Mouse (Mus musculus) limb, embryonic 15.5 days (tissue): ENCODE data around the gene Gm11549. TPM values are rescaled to one million over a fixed set of nuclear protein-coding genes. Genes with fewer than 3 reads are reported as not detected.

Experiments used
- ATAC-seq: fragments of 200-750 bp; cut with Nextera tagmentation; 2 replicates; pipeline ENCODE4 v1.8.0; 2017; ENCODE audit warnings: low read depth, moderate TSS enrichment; ENCODE audit not compliant: insufficient number of reproducible peaks, low FRiP score, low TSS enrichment
- H3K27ac ChIP-seq: fragments of 300-500 bp; sonication (generic); 2 replicates; pipeline ENCODE4 v1.5.1; 2015; ENCODE audit warnings: moderate library complexity, mild to moderate bottlenecking, inconsistent platforms
- H3K27me3 ChIP-seq: fragments of 300-500 bp; sonication (generic); 2 replicates; pipeline ENCODE4 v1.6.1; 2015; ENCODE audit warnings: inconsistent platforms
- H3K36me3 ChIP-seq: fragments of 300-500 bp; sonication (generic); 2 replicates; pipeline ENCODE4 v1.6.1; 2015; ENCODE audit warnings: inconsistent platforms
- H3K4me1 ChIP-seq: fragments of 300-500 bp; sonication (generic); 2 replicates; pipeline ENCODE4 v1.6.1; 2015; ENCODE audit warnings: inconsistent platforms
- H3K4me2 ChIP-seq: fragments of 300-500 bp; sonication (generic); 2 replicates; pipeline ENCODE4 v1.6.1; 2015; ENCODE audit warnings: mild to moderate bottlenecking, inconsistent platforms
- H3K4me3 ChIP-seq: fragments of 300-500 bp; sonication (generic); 2 replicates; pipeline ENCODE4 v1.5.1; 2015; ENCODE audit warnings: mild to moderate bottlenecking, inconsistent platforms
- H3K9ac ChIP-seq: fragments of 300-500 bp; sonication (generic); 2 replicates; pipeline ENCODE4 v1.6.1; 2015; ENCODE audit warnings: inconsistent platforms
- H3K9me3 ChIP-seq: fragments of 300-500 bp; sonication (generic); 2 replicates; pipeline ENCODE4 v1.6.1; 2016; ENCODE audit warnings: inconsistent platforms
- WGBS: fragments of 180-500 bp; shearing (Covaris S2); methylation state at CpG from one replicate; pipeline ENCODE4 v1.1.7; 2015; 5-methylcytosine and 5-hydroxymethylcytosine counted together
- polyA plus RNA-seq: library from polyadenylated mRNA; unstranded; fragments of >200 nt; fragmentation: Nextera tagmentation; extraction: Ambion mirVana; gene quantifications from 2 replicates; pipeline ENCODE4 v1.2.1, GENCODE M21; 2015

The Gm11549 gene
- polyA plus RNA-seq, 1 experiment from 2014 or later = 0.06 TPM

GRCm38 (mm10) chr3:36505809-36506735, 15.5 kb downstream of the Gm11549 start:
- 69% methylated on average over 10 of the region's 10 CpGs for WGBS
- no peaks in the 10 kb centered on the region for H3K27me3 ChIP-seq
- no peaks in the 10 kb centered on the region for H3K36me3 ChIP-seq
- no peak overlapping the region for H3K4me3 ChIP-seq
- H3K4me2 ChIP-seq = no peak overlapping the region
- no peak overlapping the region for H3K9ac ChIP-seq
- H3K4me1 ChIP-seq = no peaks in the 10 kb centered on the region
- ATAC-seq = no peak
- H3K9me3 ChIP-seq = no peaks in the 10 kb centered on the region
- H3K27ac ChIP-seq = no peak overlapping the region

- no peak overlapping the region for H3K4me3 ChIP-seq
- H3K9me3 ChIP-seq = no peaks in the 10 kb centered on the region
- 85% methylated on average over 8 of the region's 8 CpGs for WGBS
- H3K4me2 ChIP-seq = no peak overlapping the region
- H3K27me3 ChIP-seq = no peaks in the 10 kb centered on the region
- ATAC-seq = no peak
- no peak overlapping the region for H3K9ac ChIP-seq
- no peaks in the 10 kb centered on the region for H3K4me1 ChIP-seq
- no peak overlapping the region for H3K27ac ChIP-seq
- no peaks in the 10 kb centered on the region for H3K36me3 ChIP-seq
These were observed 16.3 kb downstream of the Gm11549 start for GRCm38 (mm10) chr3:36505306-36505705.

- no peak overlapping the region for H3K9ac ChIP-seq
- H3K36me3 ChIP-seq = no peaks in the 10 kb centered on the region
- no peaks in the 10 kb centered on the region for H3K9me3 ChIP-seq
- 76% methylated on average over 7 of the region's 7 CpGs for WGBS
- 0 out of 2 replicates have a peak, but pooled peaks cover 2% of the 10 kb centered on the region for H3K4me1 ChIP-seq
- no peak overlapping the region for H3K4me2 ChIP-seq
- H3K4me3 ChIP-seq = no peak overlapping the region
- ATAC-seq = no peak
- H3K27me3 ChIP-seq = no peaks in the 10 kb centered on the region
- no peak overlapping the region for H3K27ac ChIP-seq
These were observed 20.1 kb downstream of the Gm11549 start for GRCm38 (mm10) chr3:36501546-36501945.

GRCm38 (mm10) chr3:36500976-36501375, 20.6 kb downstream of the Gm11549 start:
- no peaks in the 10 kb centered on the region for H3K9me3 ChIP-seq
- no peak overlapping the region for H3K27ac ChIP-seq
- no peaks in the 10 kb centered on the region for H3K27me3 ChIP-seq
- WGBS = 84% methylated on average over 8 of the region's 8 CpGs
- no peak for ATAC-seq
- H3K4me2 ChIP-seq = no peak overlapping the region
- H3K36me3 ChIP-seq = no peaks in the 10 kb centered on the region
- H3K4me1 ChIP-seq = peaks cover 5% of the 10 kb centered on the region; the same call in 1 of the 2 replicates
- no peak overlapping the region for H3K4me3 ChIP-seq
- H3K9ac ChIP-seq = no peak overlapping the region

GRCm38 (mm10) chr3:36499418-36499817, 22.2 kb downstream of the Gm11549 start:
- Histone ChIP-seq H3K36me3 (no peaks in the 10 kb centered on the region), H3K27me3 (no peaks in the 10 kb centered on the region), H3K4me3 (no peak overlapping the region), H3K27ac (no peak overlapping the region), H3K4me2 (no peak overlapping the region), H3K9ac (no peak overlapping the region), H3K4me1 (peaks cover 13% of the 10 kb centered on the region; the same call in 1 of the 2 replicates), H3K9me3 (no peaks in the 10 kb centered on the region)
- no peak for ATAC-seq
- 89% methylated on average over 7 of the region's 7 CpGs for WGBS

GRCm38 (mm10) chr3:36498224-36498623, 23.4 kb downstream of the Gm11549 start:
- WGBS = 73% methylated on average over 6 of the region's 6 CpGs
- no peaks in the 10 kb centered on the region for H3K9me3 ChIP-seq
- peaks cover 13% of the 10 kb centered on the region; the same call in 1 of the 2 replicates for H3K4me1 ChIP-seq
- no peak overlapping the region for H3K4me3 ChIP-seq
- H3K4me2 ChIP-seq = no peak overlapping the region
- H3K27me3 ChIP-seq = no peaks in the 10 kb centered on the region
- ATAC-seq = no peak
- H3K36me3 ChIP-seq = no peaks in the 10 kb centered on the region
- no peak overlapping the region for H3K27ac ChIP-seq
- no peak overlapping the region for H3K9ac ChIP-seq

- Histone ChIP-seq H3K4me2 (0 out of 2 replicates have a peak overlapping the region, but pooled peaks have one; percentile 17), H3K27ac (peak overlapping the region; percentile 68; the same call in 1 of the 2 replicates), H3K27me3 (no peaks in the 10 kb centered on the region), H3K36me3 (no peaks in the 10 kb centered on the region), H3K9me3 (no peaks in the 10 kb centered on the region), H3K4me3 (no peak overlapping the region), H3K9ac (no peak overlapping the region), H3K4me1 (peaks cover 13% of the 10 kb centered on the region; the same call in 1 of the 2 replicates)
- ATAC-seq = no peak
- 17% methylated on average over 14 of the region's 14 CpGs for WGBS
These were observed 24.9 kb downstream of the Gm11549 start for GRCm38 (mm10) chr3:36496746-36497145.

GRCm38 (mm10) chr3:36496273-36496672, 25.3 kb downstream of the Gm11549 start:
- H3K9me3 ChIP-seq = no peaks in the 10 kb centered on the region
- WGBS = 68% methylated on average over 9 of the region's 9 CpGs
- H3K27ac ChIP-seq = 0 out of 2 replicates have a peak overlapping the region, but pooled peaks have one; percentile 68
- H3K4me1 ChIP-seq = peaks cover 13% of the 10 kb centered on the region; the same call in 1 of the 2 replicates
- H3K9ac ChIP-seq = no peak overlapping the region
- ATAC-seq = no peak
- H3K4me3 ChIP-seq = no peak overlapping the region
- no peaks in the 10 kb centered on the region for H3K36me3 ChIP-seq
- no peaks in the 10 kb centered on the region for H3K27me3 ChIP-seq
- 0 out of 2 replicates have a peak overlapping the region, but pooled peaks have one; percentile 17 for H3K4me2 ChIP-seq

- no peak overlapping the region for H3K27ac ChIP-seq
- H3K9me3 ChIP-seq = no peaks in the 10 kb centered on the region
- H3K36me3 ChIP-seq = no peaks in the 10 kb centered on the region
- no peak overlapping the region for H3K4me2 ChIP-seq
- no peak overlapping the region for H3K4me3 ChIP-seq
- peaks cover 13% of the 10 kb centered on the region; the same call in 1 of the 2 replicates for H3K4me1 ChIP-seq
- WGBS = 11% methylated on average over 6 of the region's 6 CpGs
- ATAC-seq = no peak
- H3K9ac ChIP-seq = no peak overlapping the region
- no peaks in the 10 kb centered on the region for H3K27me3 ChIP-seq
These were observed 26.2 kb downstream of the Gm11549 start for GRCm38 (mm10) chr3:36495436-36495835.

- peaks cover 13% of the 10 kb centered on the region; the same call in 1 of the 2 replicates for H3K4me1 ChIP-seq
- no peak overlapping the region for H3K4me2 ChIP-seq
- H3K27ac ChIP-seq = no peak overlapping the region
- H3K27me3 ChIP-seq = no peaks in the 10 kb centered on the region
- no peak for ATAC-seq
- H3K9ac ChIP-seq = no peak overlapping the region
- no peaks in the 10 kb centered on the region for H3K36me3 ChIP-seq
- 60% methylated on average over 2 of the region's 2 CpGs for WGBS
- H3K4me3 ChIP-seq = no peak overlapping the region
- no peaks in the 10 kb centered on the region for H3K9me3 ChIP-seq
These were observed 27.0 kb downstream of the Gm11549 start for GRCm38 (mm10) chr3:36494613-36495012.

GRCm38 (mm10) chr3:36493641-36494283, 27.9 kb downstream of the Gm11549 start:
- no peak for ATAC-seq
- no peak overlapping the region for H3K27ac ChIP-seq
- H3K4me1 ChIP-seq = peaks cover 13% of the 10 kb centered on the region; the same call in 1 of the 2 replicates
- no peaks in the 10 kb centered on the region for H3K36me3 ChIP-seq
- no peak overlapping the region for H3K9ac ChIP-seq
- H3K4me2 ChIP-seq = no peak overlapping the region
- H3K4me3 ChIP-seq = no peak overlapping the region
- 75% methylated on average over 6 of the region's 6 CpGs for WGBS
- H3K9me3 ChIP-seq = no peaks in the 10 kb centered on the region
- H3K27me3 ChIP-seq = no peaks in the 10 kb centered on the region
